Mouse (Mus musculus) heart, adult 9 months (tissue): ENCODE measurements at regions not wholly inside any gene's neighbourhood (a gene's known extent, or its start where the extent isn't known, plus 50 kb on each side); places are given as distances from the start of the nearest gene placed in this dataset.
A peak's percentile ranks its signal among the peaks of the same experiment; 100 is the strongest.

ENCODE experiments used
- DNase-seq, 2 experiments: peaks; one replicate each; pipeline ENCODE4 v3.0.0; 2022; ENCODE audit warnings: low spot score in 2 of 2

- DNase-seq = no peak
Observed at GRCm38 (mm10) chr9:50024820-50025219, 226.1 kb upstream of the Ncam1 start.

GRCm38 (mm10) chr9:50013602-50014001 is 214.9 kb upstream of the Ncam1 start:
- no peak for DNase-seq

- DNase-seq = peak in 1 of 2 experiments; percentile 7
Observed at GRCm38 (mm10) chr9:50005757-50006576, 207.2 kb upstream of the Ncam1 start.

- DNase-seq = no peak
Observed at GRCm38 (mm10) chr9:50002695-50003094, 204.0 kb upstream of the Ncam1 start.

GRCm38 (mm10) chr9:50000497-50001404 is 202.0 kb upstream of the Ncam1 start:
- peak in 1 of 2 experiments; percentile 7 for DNase-seq

- no peak for DNase-seq
Observed at GRCm38 (mm10) chr9:49999970-50000369, 201.2 kb upstream of the Ncam1 start.

- no peak for DNase-seq
Observed at GRCm38 (mm10) chr9:49998101-49998500, 199.4 kb upstream of the Ncam1 start.

- peak; percentile 79 to 89 for DNase-seq
Observed at GRCm38 (mm10) chr9:49989464-49990271, 190.9 kb upstream of the Ncam1 start.

- DNase-seq = no peak
Observed at GRCm38 (mm10) chr9:49988064-49988463, 189.3 kb upstream of the Ncam1 start.

- peak in 1 of 2 experiments; percentile 11 for DNase-seq
Observed at GRCm38 (mm10) chr9:49987481-49987880, 188.8 kb upstream of the Ncam1 start.

GRCm38 (mm10) chr9:49980344-49981207 is 181.9 kb upstream of the Ncam1 start:
- DNase-seq = peak; percentile 23 to 29

GRCm38 (mm10) chr9:49975938-49976671 is 177.4 kb upstream of the Ncam1 start:
- peak; percentile 61 to 69 for DNase-seq

GRCm38 (mm10) chr9:49973974-49974495 is 175.3 kb upstream of the Ncam1 start:
- DNase-seq = no peak

- DNase-seq = no peak
Observed at GRCm38 (mm10) chr9:49969429-49969828, 170.7 kb upstream of the Ncam1 start.

- DNase-seq = no peak
Observed at GRCm38 (mm10) chr9:49964666-49965065, 165.9 kb upstream of the Ncam1 start.

- no peak for DNase-seq
Observed at GRCm38 (mm10) chr9:49962561-49963071, 163.9 kb upstream of the Ncam1 start.

- no peak for DNase-seq
Observed at GRCm38 (mm10) chr9:49961965-49962364, 163.2 kb upstream of the Ncam1 start.

GRCm38 (mm10) chr9:49961329-49961728 is 162.6 kb upstream of the Ncam1 start:
- DNase-seq = no peak

- DNase-seq = no peak
Observed at GRCm38 (mm10) chr9:49959987-49960386, 161.3 kb upstream of the Ncam1 start.

GRCm38 (mm10) chr9:49958890-49959289 is 160.2 kb upstream of the Ncam1 start:
- DNase-seq = no peak
